Mouse (Mus musculus): ENCODE data around the gene Nell2.
"Not testable (repeated sequence)": the region's sequence is repeated elsewhere in the genome, so short reads cannot be mapped to it uniquely, and the experiment has no call there.

Gene Nell2

DNA sequence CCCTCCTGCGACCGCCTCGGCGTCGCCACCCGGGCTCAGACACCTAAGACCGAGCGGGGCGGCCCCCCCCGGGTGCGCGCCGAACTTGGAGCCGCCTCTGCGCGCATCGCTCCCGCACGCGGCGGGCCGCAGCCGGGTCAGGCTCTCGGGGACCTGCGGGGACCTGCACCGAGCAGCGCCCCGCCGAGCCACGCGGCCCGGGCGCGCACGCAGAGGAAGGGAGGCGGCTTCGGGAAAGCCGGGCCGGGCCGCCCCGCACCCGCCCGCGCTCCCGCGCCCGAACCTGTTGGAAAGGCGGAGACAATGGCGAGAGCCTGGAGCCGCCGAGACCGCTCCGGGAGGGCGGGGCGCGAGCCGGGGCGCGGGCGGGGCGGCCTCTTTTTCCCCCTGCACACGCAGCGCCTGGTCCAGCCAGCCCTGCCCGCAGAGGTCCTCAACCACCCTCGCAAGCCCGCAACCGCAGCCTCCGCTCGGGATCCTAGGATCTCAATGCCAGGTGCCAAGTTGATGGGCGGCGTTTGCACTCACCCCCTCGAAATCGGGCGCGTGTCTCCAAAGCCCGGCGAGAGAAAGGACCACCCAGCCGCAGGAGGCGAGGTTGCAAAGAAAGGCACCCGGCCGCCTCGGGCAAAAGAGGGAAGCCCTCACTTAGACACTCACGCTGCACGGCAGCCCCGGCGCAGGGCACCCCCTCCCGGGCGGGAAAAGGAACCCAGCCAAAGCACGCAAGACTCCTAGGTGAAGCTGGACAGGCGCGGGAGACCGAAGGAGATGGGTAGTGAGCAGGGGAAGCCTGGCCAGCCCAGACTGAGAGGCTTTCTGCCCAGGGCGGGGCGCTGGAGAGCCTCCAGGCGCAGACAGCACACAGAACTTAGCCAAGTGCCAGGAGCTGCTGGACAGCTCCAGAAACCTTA is at the start of gene Nell2:
Nell2 (minus strand) TSS at position 612 of the 914 bp plus-strand sequence.
- DNase-seq (ENCODE audit: low spot score): peak; percentile 16

DNA sequence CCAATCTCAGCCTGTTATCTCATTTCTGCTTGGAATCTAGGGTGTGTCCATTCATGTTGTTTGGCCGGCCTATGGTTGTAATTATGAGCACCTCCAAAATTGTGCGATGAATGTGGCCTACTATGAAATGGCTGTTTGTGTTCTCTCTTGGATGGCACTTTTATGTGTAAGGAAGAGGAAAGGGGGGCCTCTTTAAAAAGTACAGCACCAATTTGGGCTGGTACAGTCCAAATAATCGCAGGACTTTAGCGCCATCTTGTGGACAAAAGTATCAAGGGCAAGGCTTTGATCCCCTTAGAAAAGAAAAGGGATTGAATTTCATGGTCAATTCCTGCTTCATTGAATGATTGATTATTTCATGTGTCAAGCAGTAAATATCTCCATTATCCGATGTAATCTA is 46.3 kb upstream of the Nell2 start:
- DNase-seq (ENCODE audit: low spot score): peak; percentile 44

GRCm38 (mm10) chr15:95569606-95570005 is 41.2 kb upstream of the Nell2 start:
- no peak for DNase-seq (ENCODE audit: low spot score)

DNA sequence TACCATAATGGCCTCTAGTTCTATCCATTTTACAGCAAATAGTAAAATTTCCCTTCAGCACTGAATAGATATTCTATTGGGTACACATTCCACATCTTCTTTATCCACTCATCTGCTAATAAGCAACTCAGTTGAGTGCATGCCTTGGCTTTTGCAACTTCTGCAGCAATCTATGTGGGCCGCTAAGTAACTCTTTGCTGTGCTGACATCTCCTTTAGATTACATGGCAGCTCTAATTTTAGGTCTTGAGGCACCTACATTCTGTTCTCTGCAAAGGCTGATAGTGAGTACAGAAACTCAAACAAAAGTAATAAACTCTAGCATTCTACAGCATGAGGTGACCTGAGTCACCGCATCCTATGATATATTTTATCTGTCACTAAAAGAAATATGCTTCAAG is 36.8 kb upstream of the Nell2 start:
- DNase-seq (ENCODE audit: low spot score): no peak

GRCm38 (mm10) chr15:95561303-95561702 is 32.9 kb upstream of the Nell2 start:
- no peak for DNase-seq (ENCODE audit: low spot score)

- no peak for DNase-seq (ENCODE audit: low spot score)
Observed at GRCm38 (mm10) chr15:95550011-95550410, 21.7 kb upstream of the Nell2 start.

GRCm38 (mm10) chr15:95542632-95543031 is 14.3 kb upstream of the Nell2 start:
- DNase-seq (ENCODE audit: low spot score): no peak

DNA sequence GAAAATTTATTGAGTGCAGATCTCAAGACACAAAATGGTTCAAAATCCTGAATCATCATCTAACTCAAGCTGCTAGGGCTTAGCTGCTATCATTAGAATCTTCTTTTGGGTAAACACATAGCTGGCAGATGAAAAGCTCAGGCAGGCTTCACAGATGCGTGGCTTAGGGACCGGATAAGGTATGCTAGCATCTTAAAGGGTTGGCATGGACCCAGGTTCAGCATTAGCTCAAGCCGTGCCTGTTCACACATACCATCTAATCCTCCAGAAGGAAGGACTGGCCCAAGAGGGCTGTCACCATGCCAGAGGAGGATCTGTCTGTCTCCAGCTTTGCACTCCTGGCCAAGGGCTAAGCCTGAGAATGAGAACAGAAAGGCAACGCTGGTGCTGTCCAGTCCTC is 8.4 kb upstream of the Nell2 start:
- DNase-seq (ENCODE audit: low spot score): peak; percentile 26

- no peak for DNase-seq (ENCODE audit: low spot score)
Observed at GRCm38 (mm10) chr15:95536230-95536629, 7.9 kb upstream of the Nell2 start.

DNA sequence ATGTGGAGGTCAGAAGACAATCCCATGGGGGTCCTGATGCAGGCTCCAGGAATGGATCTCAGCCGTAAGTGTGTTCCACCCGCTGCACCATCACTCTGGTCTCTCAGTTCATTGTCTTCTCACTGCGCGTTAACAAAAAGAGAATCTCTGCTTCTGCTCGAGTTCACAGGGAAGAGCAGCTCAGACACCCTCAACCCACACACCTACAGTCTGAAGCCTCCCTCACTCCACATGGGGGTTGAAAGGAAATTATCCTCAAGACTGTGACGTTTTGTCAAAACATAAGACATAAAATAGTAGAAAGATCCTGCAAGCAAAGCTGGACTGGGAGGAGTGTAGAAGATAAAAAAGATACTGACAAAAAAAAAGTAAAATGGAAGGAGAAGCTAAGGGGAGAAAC is 6.3 kb upstream of the Nell2 start:
- no peak for DNase-seq (ENCODE audit: low spot score)

- no peak for DNase-seq (ENCODE audit: low spot score)
Observed at GRCm38 (mm10) chr15:95527461-95527947, 855 bp downstream of the Nell2 start.

- DNase-seq (ENCODE audit: low spot score): no peak
Observed at GRCm38 (mm10) chr15:95526626-95527411, 1.5 kb downstream of the Nell2 start.

GRCm38 (mm10) chr15:95525997-95526396 is 2.4 kb downstream of the Nell2 start:
- no peak for DNase-seq (ENCODE audit: low spot score)

DNA sequence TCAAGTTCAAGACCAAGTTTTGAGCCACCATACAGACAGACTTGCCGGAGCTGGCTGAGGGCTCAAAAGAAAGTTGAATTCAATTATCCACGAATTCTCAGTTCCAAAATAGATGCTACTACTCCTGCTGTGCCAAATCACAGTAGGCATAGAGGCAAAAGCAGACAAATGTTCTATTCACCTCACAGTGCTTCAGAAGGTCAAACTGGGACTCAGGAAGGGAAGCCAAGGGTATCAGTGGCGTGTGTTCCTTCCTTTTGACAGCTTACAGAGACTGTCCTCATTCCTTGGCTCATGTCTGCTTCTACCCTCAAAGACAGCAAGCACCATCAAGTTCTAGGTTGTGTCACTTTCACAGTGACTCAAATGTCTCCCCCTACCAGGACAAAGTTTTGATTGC is 10.2 kb downstream of the Nell2 start:
- no peak for DNase-seq (ENCODE audit: low spot score)

- not testable (repeated sequence) for DNase-seq (ENCODE audit: low spot score)
Observed at GRCm38 (mm10) chr15:95513306-95513705, 15.1 kb downstream of the Nell2 start.

DNA sequence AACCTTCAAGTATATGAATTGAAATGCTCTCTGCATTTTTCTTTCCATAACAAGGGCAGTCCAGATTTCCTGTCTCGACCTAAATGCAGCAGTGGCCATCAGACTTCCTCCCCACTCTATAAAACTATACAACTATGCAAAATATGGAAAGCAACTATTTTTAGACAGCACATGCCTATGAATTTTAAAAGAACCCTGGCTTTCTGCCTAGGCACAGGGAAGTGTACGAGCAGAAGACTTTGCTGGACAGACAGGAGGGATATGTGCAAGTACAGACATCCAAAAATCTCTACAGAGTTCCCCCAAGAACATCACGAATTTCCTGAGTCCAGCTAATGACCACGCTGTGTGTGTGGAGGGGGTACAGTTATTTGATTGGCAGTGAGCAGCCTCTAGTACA is 32.7 kb downstream of the Nell2 start:
- DNase-seq (ENCODE audit: low spot score): no peak

DNA sequence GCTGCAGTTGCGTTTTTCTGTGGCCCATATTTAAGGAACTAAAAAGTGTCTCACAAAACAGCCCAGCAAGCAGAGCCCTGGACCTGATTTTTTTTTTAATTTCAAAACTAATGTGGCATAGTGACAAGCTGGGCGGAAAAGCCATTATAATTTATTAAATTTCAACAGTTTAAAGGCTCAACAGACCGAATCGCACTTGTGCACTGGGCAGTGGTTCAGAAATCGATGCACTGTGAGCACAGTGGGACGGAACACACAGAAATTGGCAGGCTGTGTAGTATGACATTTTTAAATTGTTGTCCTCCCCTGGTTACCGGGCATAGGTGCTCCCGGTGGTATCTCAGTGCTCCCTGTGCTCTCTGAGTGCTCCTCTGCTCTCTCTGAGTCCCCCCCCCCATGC is 33.2 kb downstream of the Nell2 start:
- DNase-seq (ENCODE audit: low spot score): no peak

- DNase-seq (ENCODE audit: low spot score): no peak
Observed at GRCm38 (mm10) chr15:95492201-95492600, 36.2 kb downstream of the Nell2 start.

GRCm38 (mm10) chr15:95489174-95489573 is 39.2 kb downstream of the Nell2 start:
- DNase-seq (ENCODE audit: low spot score): no peak

- no peak for DNase-seq (ENCODE audit: low spot score)
Observed at GRCm38 (mm10) chr15:95487961-95488360, 40.4 kb downstream of the Nell2 start.

- DNase-seq (ENCODE audit: low spot score): no peak
Observed at GRCm38 (mm10) chr15:95482002-95482401, 46.4 kb downstream of the Nell2 start.

DNA sequence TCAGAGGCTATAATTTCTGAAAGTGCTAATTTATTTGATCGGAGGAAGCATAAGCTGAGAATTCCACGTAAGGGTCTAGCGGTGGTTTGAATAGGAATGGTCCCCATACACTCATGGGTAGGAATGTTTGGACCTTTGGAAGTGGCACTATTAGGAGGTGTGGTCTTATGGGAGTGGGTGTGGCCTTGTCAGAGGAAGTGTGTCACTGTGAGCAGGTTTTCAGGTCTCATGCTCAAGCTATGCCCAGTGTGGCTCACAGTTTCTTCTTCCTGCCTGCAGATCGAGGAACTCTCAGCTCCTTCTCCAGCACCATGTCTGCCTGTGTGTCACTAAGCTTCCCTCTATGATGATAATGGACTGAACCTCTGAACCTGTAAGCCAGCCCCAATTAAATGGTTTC is 46.8 kb downstream of the Nell2 start:
- DNase-seq (ENCODE audit: low spot score): no peak

GRCm38 (mm10) chr15:95476440-95476839 is 51.9 kb downstream of the Nell2 start:
- DNase-seq (ENCODE audit: low spot score): no peak
